Mouse (Mus musculus): Measurements from ENCODE around the gene Tcf3. TPM values are rescaled to one million over a fixed set of nuclear protein-coding genes. Genes with fewer than 3 reads are reported as not detected.
A peak's percentile ranks its signal among the peaks of the same experiment; 100 is the strongest.

The Tcf3 gene
- total RNA-seq, 2 experiments from 2014 or later, result 33.3 to 35.0 TPM

- peak; percentile 85 to 92 for DNase-seq (ENCODE audit: low spot score in 2 of 2)
These were observed 20.5 kb downstream of the Tcf3 start for GRCm38 (mm10) chr10:80412656-80413541.

- DNase-seq (ENCODE audit: low spot score in 2 of 2), result no peak
These were observed 25.5 kb downstream of the Tcf3 start for GRCm38 (mm10) chr10:80407924-80408323.

DNA sequence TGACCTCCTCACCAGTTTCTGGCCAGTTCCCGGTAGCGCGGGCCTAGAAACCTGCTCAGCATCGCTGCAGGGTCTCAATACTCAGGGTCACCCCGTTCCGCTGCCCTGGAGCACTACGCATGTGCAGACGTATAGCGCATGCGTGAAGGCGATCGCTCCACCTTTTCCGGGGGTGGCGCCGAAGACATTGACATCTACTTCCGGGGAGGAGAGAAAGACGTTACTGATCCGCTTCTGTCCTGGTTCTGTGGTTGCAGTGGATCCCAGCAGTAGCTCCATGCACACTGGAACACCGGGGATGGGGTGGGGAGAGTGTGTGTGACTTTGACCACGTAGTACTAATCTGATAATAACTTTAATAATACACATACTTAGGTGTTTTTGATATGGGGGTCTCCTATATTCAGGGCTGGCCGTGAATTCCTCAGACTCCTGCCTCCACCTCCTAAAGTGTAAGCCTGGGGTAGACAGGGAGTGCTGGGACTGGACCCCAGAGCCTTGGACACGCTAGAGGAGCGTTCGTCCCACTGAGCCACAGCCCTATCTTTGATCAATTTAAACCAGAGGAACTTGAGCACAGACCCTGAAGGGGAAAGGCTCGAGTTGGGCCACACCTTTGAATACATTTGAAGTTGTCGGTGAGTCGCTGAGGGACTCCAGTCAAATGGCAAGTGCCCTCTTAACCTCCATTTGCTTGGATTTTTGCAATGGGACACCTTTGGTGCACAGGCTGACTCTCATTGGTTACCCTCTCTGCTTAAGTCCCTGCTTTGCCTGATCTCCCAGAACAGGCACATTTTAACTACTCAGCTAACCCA is 26.6 kb downstream of the Tcf3 start, which contains the start of gene Uqcr11:
Gene Uqcr11 (minus strand): TSS at position 147 of the 818 bp plus-strand sequence.
- DNase-seq (ENCODE audit: low spot score in 2 of 2), result peak; percentile 87 to 95

DNA sequence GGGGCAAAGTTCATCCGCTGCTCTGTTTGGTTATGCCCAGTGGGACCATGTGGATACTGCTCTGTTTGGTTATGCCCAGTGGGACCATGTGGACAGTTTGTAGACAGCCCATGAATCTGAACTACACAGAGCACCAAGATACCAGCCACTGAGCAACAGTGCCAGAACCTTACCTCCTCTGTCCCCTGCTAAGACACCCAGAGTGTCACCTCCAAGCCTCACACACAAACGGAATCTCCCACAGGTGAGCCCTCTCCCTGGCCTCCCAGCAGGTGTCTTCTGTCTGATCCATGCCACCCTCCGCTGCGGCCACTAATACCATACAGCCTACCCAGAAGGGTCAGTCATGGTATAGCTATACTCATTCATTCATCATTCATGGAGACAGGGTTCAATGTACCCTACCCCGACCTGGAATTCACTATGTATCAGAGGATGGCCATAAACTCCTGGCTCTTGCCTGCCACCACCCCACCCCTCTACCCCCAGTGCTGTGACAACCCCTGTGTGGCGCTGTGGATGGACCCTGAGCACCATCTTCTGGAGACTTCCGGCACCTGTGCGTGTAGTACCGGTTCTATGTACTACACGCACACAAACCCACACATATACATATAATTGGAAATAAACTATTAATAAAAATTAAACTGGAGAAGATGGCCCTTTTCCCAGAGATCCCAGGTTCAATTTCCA is 27.8 kb downstream of the Tcf3 start:
- no peak for DNase-seq (ENCODE audit: low spot score in 2 of 2)

DNA sequence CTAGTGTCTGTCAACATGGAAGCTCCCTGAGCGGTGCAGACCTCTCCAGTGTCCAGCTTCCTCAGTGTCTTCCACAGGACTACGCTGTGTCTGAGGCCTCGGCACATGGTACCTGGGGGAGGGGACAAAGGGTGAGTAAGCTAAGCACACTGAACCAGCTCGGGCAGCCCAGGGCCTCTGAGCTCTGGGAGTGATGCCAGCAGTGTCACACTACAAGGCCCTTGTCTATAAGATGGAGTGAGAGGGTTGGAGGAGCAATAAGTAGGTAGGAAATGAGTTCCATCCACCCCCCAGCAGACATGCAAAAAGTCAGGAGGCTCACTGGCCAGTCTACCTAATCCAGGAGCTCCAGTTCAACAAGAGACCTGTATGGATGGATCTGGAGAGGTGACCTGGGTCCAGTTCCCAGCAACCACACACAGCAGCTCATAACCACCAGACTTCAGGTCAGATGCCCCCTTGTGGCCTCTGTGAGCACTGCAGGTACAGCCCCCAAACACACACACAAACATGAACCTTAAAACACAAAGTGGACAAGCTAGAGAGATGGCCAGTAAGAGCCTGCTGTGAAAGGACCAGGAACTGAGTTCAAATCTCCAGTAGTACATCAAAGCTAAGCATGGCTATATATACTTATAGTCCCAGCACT is 30.3 kb downstream of the Tcf3 start:
- DNase-seq (ENCODE audit: low spot score in 2 of 2), result no peak

DNA sequence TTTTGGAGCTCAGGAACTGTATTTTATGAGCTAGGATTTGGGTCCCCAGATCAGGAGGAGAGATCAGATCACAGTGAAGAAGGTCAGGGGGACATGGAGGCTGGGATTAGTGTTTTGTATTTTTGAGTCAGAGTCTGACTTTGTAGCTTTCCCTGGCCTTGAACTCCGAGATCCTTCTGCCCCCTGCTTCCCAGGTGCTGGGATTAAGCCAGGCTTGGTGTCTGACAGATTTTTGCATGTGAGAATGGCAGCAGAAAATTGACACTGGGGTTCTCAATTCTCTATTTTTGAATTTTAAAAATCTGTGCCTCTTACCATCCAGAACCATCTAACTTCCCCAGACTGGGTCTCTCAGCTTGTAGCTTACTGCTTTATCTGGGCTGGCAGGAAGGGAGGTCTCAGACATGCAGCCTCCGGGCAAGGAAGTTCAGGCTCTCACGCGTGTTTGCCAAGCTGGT is 32.7 kb downstream of the Tcf3 start:
- no peak for DNase-seq (ENCODE audit: low spot score in 2 of 2)

- peak in 1 of 2 experiments; percentile 46 for DNase-seq (ENCODE audit: low spot score in 2 of 2)
These were observed 33.3 kb downstream of the Tcf3 start for GRCm38 (mm10) chr10:80399973-80400703.

GRCm38 (mm10) chr10:80399191-80399972 is 34.1 kb downstream of the Tcf3 start, which contains the start of gene Mbd3:
Mbd3 (minus strand) TSS chr10:80399550.
- DNase-seq (ENCODE audit: low spot score in 2 of 2), result peak; percentile 99 to 100

- peak; percentile 98 for DNase-seq (ENCODE audit: low spot score in 2 of 2)
These were observed 34.7 kb downstream of the Tcf3 start for GRCm38 (mm10) chr10:80398719-80399190.

DNA sequence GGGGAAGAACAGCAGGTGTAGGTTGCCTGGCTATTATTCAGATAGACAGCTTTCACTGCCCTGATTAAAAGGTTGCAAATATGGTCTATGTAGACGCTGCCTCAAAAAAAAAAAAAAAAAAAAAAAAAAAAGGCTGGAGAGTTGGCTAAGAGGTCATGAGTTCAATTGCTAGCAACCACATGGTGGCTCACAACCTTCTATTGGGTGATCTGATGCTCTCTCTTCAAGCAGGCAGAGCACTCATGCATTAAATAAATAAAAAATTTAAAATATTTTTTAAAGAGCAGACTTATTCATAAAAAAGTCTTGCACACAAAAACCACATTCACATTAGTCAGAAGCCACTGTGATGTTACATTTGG is 35.3 kb downstream of the Tcf3 start:
- no peak for DNase-seq (ENCODE audit: low spot score in 2 of 2)

DNA sequence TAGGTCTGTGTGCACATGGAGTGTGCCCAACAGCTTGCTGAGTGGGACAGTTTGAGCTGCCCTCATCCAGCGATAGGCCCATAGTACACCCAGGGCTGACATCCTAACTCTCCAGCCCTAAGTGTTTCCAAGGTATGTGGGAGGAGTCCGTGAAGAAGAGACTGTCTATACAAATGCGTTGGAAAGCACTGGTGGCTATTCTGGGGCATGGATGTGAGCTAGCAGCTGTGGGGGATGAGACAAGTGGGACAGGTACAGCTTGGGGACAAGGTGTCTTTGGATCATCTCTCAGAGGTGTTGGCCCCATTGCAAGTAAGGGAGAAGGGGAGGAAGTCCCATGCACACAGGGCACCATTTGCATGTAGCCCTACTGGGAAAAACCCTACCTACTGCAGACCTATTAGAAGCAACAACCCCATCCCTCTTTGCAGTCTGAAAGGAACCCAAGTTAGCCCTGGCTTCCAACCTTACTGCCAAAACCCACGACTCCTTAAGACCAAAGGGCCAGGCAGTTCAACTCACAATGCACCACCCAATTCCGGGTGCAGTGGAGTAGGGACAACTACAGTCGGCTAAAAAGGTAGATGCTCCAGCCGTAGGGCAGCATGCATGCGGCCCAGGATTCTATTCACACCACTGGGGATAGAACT is 35.8 kb downstream of the Tcf3 start:
- DNase-seq (ENCODE audit: low spot score in 2 of 2), result no peak

DNA sequence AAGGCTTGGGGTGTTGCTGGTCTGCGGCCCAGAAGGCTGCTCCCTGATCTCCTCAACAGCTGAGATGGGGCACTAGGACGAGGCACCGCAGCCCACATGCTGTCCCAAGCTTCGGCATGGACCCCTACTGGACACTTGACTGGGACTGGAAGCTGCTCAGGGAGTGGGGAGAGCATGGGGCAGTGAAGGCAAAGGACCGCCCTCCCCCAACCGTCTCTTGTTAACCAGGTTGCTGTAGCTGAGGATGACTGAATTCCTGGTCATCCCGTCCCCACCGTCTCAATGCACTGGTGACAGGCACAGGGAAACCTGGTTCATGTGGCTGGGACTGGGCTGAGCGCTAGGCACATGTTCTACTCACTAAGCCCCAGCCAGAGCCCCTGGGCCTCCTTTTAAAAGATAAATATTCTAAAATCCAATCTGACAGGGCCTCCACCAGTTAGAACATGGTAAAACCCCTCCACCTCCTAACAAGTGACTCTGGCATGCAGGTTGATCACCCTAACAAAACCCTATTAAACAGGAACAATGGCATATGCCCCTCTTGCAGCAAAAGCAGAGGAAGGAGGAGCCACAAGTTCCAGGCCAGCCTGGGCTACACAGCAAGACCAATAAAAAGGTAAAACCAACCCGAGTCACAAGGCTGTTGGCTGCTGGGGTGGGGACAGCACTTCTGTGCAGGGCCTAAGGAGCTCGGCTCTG is 36.5 kb downstream of the Tcf3 start:
- no peak for DNase-seq (ENCODE audit: low spot score in 2 of 2)

DNA sequence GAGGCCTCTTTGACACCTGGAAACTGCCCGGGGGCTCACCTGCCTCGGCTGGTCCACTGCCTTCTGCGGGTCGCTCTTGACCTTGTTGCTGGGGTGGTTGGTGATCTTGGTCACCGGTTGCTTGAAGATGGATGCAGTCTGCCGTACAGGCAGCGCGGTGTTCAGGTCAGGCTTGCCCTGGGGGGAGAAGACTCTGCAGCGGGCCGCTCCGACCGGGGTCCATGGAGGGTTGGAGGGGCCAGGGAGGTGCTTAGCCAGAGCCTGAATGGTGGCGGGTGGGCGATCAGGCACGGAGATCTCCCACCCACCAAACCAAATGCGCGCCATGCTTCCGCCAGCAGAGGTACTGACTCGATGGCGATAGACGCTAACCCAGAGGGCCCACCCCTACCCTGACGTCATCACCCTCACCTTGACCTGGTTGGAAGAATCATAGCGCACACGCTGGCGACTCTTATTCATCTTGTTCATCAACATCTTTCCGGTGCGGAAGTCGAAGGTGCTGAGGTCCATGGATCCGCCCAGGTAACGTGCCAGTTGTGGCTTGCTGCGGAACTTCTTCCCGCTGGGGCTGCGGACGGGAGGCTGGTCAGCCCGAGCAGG is 38.3 kb downstream of the Tcf3 start:
- no peak for DNase-seq (ENCODE audit: low spot score in 2 of 2)

DNA sequence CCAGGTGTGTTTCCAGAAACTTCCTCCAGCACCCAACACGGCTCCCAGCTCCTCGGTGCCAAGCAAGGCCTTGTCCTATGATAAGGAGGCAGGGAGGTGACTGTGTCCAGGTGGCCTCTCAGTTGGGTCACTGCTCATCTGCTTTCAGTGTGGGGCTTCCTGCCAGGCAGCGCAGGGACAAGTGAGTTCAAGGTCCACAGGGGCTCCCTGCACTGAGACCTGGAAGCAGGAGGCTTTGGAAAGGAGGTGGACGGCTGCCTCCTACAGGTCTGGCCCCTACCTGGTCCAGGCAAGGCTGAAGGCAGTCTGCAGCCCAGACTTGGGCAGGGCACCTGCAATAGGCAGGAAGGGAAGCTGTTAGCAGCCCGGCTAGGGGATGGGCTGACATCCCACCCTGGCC is 40.8 kb downstream of the Tcf3 start:
- no peak for DNase-seq (ENCODE audit: low spot score in 2 of 2)

DNA sequence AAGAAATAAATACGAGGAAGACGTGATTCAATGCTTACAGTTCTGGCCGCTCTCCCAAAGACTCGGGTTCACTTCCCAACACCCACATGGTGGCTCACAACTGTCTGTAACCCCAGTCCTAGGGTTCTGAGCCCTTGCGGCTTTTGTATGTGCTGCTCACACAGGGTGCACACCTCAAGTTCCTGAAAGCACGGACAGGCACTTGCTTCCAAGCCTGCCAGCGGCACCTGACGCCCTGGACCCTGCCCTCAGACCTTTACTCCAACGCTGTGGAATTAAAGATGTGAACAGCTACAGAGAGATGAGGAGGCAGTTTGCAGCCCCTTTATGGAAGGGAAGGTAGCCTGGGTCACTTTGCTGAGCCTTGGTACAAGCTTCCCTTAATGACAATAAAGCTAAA is 42.8 kb downstream of the Tcf3 start:
- DNase-seq (ENCODE audit: low spot score in 2 of 2), result no peak

- DNase-seq (ENCODE audit: low spot score in 2 of 2), result no peak
These were observed 44.2 kb downstream of the Tcf3 start for GRCm38 (mm10) chr10:80389185-80389708.

GRCm38 (mm10) chr10:80388731-80389130 is 44.7 kb downstream of the Tcf3 start:
- DNase-seq (ENCODE audit: low spot score in 2 of 2), result no peak
